16 mouse cellular contexts compared by ENCODE assay signal in the genomic region with DNA sequence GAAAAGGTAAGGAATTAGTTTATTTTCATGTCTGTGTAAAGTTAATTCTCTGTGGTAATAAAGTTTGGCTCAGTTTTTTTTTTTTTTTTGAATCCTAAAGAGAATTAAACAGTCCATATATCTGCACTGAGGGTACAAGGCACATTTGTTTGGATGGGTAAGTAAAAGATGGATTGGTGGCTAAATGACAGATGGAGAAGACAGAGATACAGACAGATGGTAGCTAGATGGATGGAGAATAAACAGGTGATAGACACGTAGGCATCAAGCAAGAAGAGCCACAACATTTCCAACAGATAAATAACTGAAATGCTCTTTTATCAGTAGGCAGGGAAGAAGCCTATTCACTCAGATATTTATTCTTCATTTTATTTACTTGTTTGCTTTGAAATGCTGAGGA.
"Had no signal": no experiment of that assay in that cellular context is flagged by ENCODE, and none has a peak within 500 bp of the region (broad histone marks: within the 10 kb centered on the region; RNA-seq: fewer than 3 reads in every experiment).

No protein-coding gene starts in this region.

- H3K27ac ChIP-seq: neural tube, embryonic 13.5 days; neural tube, embryonic 15.5 days; stomach, embryonic 15.5 days; stomach, postnatal 0 days had no signal

- DNase-seq: retina, postnatal 1 day; right cerebral cortex, adult 18-20 months; right cerebral cortex, postnatal 14 days; right cerebral cortex, postnatal 25 days; right cerebral cortex, postnatal 4 days; spleen, adult 18-20 months; thymus, adult 18-20 months; thymus, adult 2 months; thymus, postnatal 14 days; thymus, postnatal 25 days; thymus, postnatal 36 days; thymus, postnatal 4 days had no signal

- H3K4me1 ChIP-seq: neural tube, embryonic 13.5 days; neural tube, embryonic 15.5 days; stomach, embryonic 15.5 days had no signal

- H3K4me3 ChIP-seq: neural tube, embryonic 13.5 days; neural tube, embryonic 15.5 days; stomach, embryonic 15.5 days had no signal
